In genomic region chr2:34773673-34774072, GRCm38 (mm10) we compare ENCODE assay signal across 8 mouse cellular contexts. TPM values are rescaled to one million over a fixed set of nuclear protein-coding genes. Genes with fewer than 3 reads are reported as not detected.
DNase-seq lines count a peak whose midpoint lies in the region; ATAC-seq lines count a peak whose summit lies in the region.
"Had no signal": no experiment of that assay in that cellular context is flagged by ENCODE, and none has a peak within 500 bp of the region (broad histone marks: within the 10 kb centered on the region; RNA-seq: fewer than 3 reads in every experiment).

No protein-coding gene starts in this region.

- H3K36me3 ChIP-seq in megakaryocyte, embryonic 14.5 days (replicated peaks; ENCODE audit: low read length) = peaks cover 74% of the 10 kb centered on the region
- H3K36me3 ChIP-seq in forebrain, embryonic 14.5 days (ENCODE audit: control insufficient read depth, insufficient read depth, low read length) = peaks cover 56% of the 10 kb centered on the region
- H3K36me3 ChIP-seq in liver, embryonic 13.5 days = peaks cover 63% of the 10 kb centered on the region

- H3K4me1 ChIP-seq in megakaryocyte, embryonic 14.5 days = peaks cover 51% of the 10 kb centered on the region
- peaks cover 48% of the 10 kb centered on the region for H3K4me1 ChIP-seq in forebrain, embryonic 14.5 days (ENCODE audit: control insufficient read depth, insufficient read depth, low read length)
- H3K4me1 ChIP-seq in liver, embryonic 13.5 days (replicated peaks) = peaks cover 62% of the 10 kb centered on the region

- H3K4me2 ChIP-seq in forebrain, embryonic 14.5 days (ENCODE audit: low read length) = peak overlapping the region; percentile 75
- peak overlapping the region; percentile 80 for H3K4me2 ChIP-seq in liver, embryonic 13.5 days

- H3K9ac ChIP-seq in forebrain, embryonic 14.5 days (ENCODE audit: low read length) = no peak overlapping the region
- H3K9ac ChIP-seq in liver, embryonic 13.5 days = peak overlapping the region; percentile 97

- H3K27me3 ChIP-seq in megakaryocyte, embryonic 14.5 days (replicated peaks) = no peaks in the 10 kb centered on the region
- no peaks in the 10 kb centered on the region for H3K27me3 ChIP-seq in forebrain, embryonic 14.5 days (replicated peaks; ENCODE audit: control insufficient read depth, insufficient read depth, low read length)
- H3K27me3 ChIP-seq in liver, embryonic 13.5 days = no peaks in the 10 kb centered on the region

- no peak for ATAC-seq in megakaryocyte, adult 5-6 weeks (ENCODE audit: poor library complexity, severe bottlenecking)
- ATAC-seq in forebrain, embryonic 14.5 days = no peak
- no peak for ATAC-seq in liver, embryonic 13.5 days (ENCODE audit: low read depth)

- peak overlapping the region; percentile 87 for H3K4me3 ChIP-seq in megakaryocyte, embryonic 14.5 days (replicated peaks)
- peak overlapping the region; percentile 87 for H3K4me3 ChIP-seq in forebrain, embryonic 14.5 days (ENCODE audit: low read depth, low read length)
- H3K4me3 ChIP-seq in liver, embryonic 13.5 days (replicated peaks) = peak overlapping the region; percentile 97

- no peaks in the 10 kb centered on the region for H3K9me3 ChIP-seq in megakaryocyte, embryonic 14.5 days
- H3K9me3 ChIP-seq in forebrain, embryonic 14.5 days (replicated peaks; ENCODE audit: control insufficient read depth, low read length) = no peaks in the 10 kb centered on the region
- no peaks in the 10 kb centered on the region for H3K9me3 ChIP-seq in liver, embryonic 13.5 days (replicated peaks)

- 92% methylated on average over 4 of the region's 4 CpGs for WGBS in forebrain, embryonic 14.5 days
- WGBS in liver, embryonic 13.5 days (ENCODE audit: insufficient replicate concordance) = 83% methylated on average over 4 of the region's 4 CpGs

- no peak overlapping the region for H3K27ac ChIP-seq in forebrain, embryonic 14.5 days (ENCODE audit: low read depth, low read length)
- H3K27ac ChIP-seq in liver, embryonic 13.5 days = peak overlapping the region; percentile 30; the same call in 1 of the 2 replicates

- no peak for DNase-seq in forebrain, embryonic 14.5 days (ENCODE audit: low spot score)
- DNase-seq in liver, embryonic 13.5 days = no peak
- DNase-seq in cerebellum, adult 9-11 months = no peak
- DNase-seq in frontal cortex, postnatal 14 days (ENCODE audit: low spot score in 2 of 2) = no peak
- DNase-seq in thymus, postnatal 0 days (ENCODE audit: low spot score) = no peak
- DNase-seq: retina, postnatal 1 day had no signal

RNA-seq across cellular contexts. Expression of gene Hspa5, which starts 1.9 kb away (rescaled TPM):
- 45.7 and 148 TPM in 2 replicates for polyA plus RNA-seq in megakaryocyte, embryonic 14.5 days (2012; ENCODE audit: insufficient read depth, low replicate concordance)
- total RNA-seq in megakaryocyte, adult 5-6 weeks (2015) = 189 and 204 TPM in 2 replicates
- total RNA-seq in megakaryocyte, adult 5-6 weeks (2017) = 538 and 554 TPM in 2 replicates
- 384 and 454 TPM in 2 replicates for polyA plus RNA-seq in forebrain, embryonic 14.5 days (2014; fragmentation: Nextera tagmentation; extraction: Ambion mirVana)
- polyA plus RNA-seq in liver, embryonic 13.5 days (2015; fragmentation: Nextera tagmentation; extraction: Ambion mirVana) = 533 and 680 TPM in 2 replicates
- 347 and 475 TPM in 2 replicates for polyA plus RNA-seq in thymus, postnatal 0 days (2015; fragmentation: Nextera tagmentation; extraction: Ambion mirVana)

RNA-seq across cellular contexts. Expression of gene Gapvd1, which starts 18.6 kb away (rescaled TPM):
- polyA plus RNA-seq in megakaryocyte, embryonic 14.5 days (2012; ENCODE audit: insufficient read depth, low replicate concordance) = 4.8 and 5.6 TPM in 2 replicates
- total RNA-seq in megakaryocyte, adult 5-6 weeks (2015) = 35.0 and 39.1 TPM in 2 replicates
- 58.9 and 59.3 TPM in 2 replicates for total RNA-seq in megakaryocyte, adult 5-6 weeks (2017)
- 100 and 105 TPM in 2 replicates for polyA plus RNA-seq in forebrain, embryonic 14.5 days (2014; fragmentation: Nextera tagmentation; extraction: Ambion mirVana)
- polyA plus RNA-seq in liver, embryonic 13.5 days (2015; fragmentation: Nextera tagmentation; extraction: Ambion mirVana) = 75.0 and 86.9 TPM in 2 replicates
- 64.4 and 79.7 TPM in 2 replicates for polyA plus RNA-seq in thymus, postnatal 0 days (2015; fragmentation: Nextera tagmentation; extraction: Ambion mirVana)

RNA-seq across cellular contexts. Expression of gene Rabepk, which starts 26.0 kb away (rescaled TPM):
- 4.8 and 9.0 TPM in 2 replicates for polyA plus RNA-seq in megakaryocyte, embryonic 14.5 days (2012; ENCODE audit: insufficient read depth, low replicate concordance)
- 6.7 and 11.4 TPM in 2 replicates for total RNA-seq in megakaryocyte, adult 5-6 weeks (2015)
- 18.5 and 22.8 TPM in 2 replicates for total RNA-seq in megakaryocyte, adult 5-6 weeks (2017)
- polyA plus RNA-seq in forebrain, embryonic 14.5 days (2014; fragmentation: Nextera tagmentation; extraction: Ambion mirVana) = 26.9 and 29.3 TPM in 2 replicates
- polyA plus RNA-seq in liver, embryonic 13.5 days (2015; fragmentation: Nextera tagmentation; extraction: Ambion mirVana) = 30.6 and 31.1 TPM in 2 replicates
- polyA plus RNA-seq in thymus, postnatal 0 days (2015; fragmentation: Nextera tagmentation; extraction: Ambion mirVana) = 35.1 and 37.3 TPM in 2 replicates

RNA-seq across cellular contexts. Expression of gene Fbxw2, which starts 52.4 kb away (rescaled TPM):
- polyA plus RNA-seq in megakaryocyte, embryonic 14.5 days (2012; ENCODE audit: insufficient read depth, low replicate concordance) = 2.7 and 16.3 TPM in 2 replicates
- 48.9 and 56.0 TPM in 2 replicates for total RNA-seq in megakaryocyte, adult 5-6 weeks (2015)
- 66.2 TPM in 2 replicates for total RNA-seq in megakaryocyte, adult 5-6 weeks (2017)
- 78.6 and 78.9 TPM in 2 replicates for polyA plus RNA-seq in forebrain, embryonic 14.5 days (2014; fragmentation: Nextera tagmentation; extraction: Ambion mirVana)
- polyA plus RNA-seq in liver, embryonic 13.5 days (2015; fragmentation: Nextera tagmentation; extraction: Ambion mirVana) = 57.7 and 61.5 TPM in 2 replicates
- 86.1 and 106 TPM in 2 replicates for polyA plus RNA-seq in thymus, postnatal 0 days (2015; fragmentation: Nextera tagmentation; extraction: Ambion mirVana)

RNA-seq across cellular contexts. Expression of gene Gm34653, which starts 59.1 kb away (rescaled TPM):
- polyA plus RNA-seq in megakaryocyte, embryonic 14.5 days (2012; ENCODE audit: insufficient read depth, low replicate concordance) = not detected in 2 replicates
- not detected in 2 replicates for total RNA-seq in megakaryocyte, adult 5-6 weeks (2015)
- total RNA-seq in megakaryocyte, adult 5-6 weeks (2017) = not detected in 2 replicates
- not detected in 2 replicates for polyA plus RNA-seq in forebrain, embryonic 14.5 days (2014; fragmentation: Nextera tagmentation; extraction: Ambion mirVana)
- 0.08 TPM in 1 of 2 replicates, not detected in the other for polyA plus RNA-seq in liver, embryonic 13.5 days (2015; fragmentation: Nextera tagmentation; extraction: Ambion mirVana)
- 0.08 TPM in 1 of 2 replicates, not detected in the other for polyA plus RNA-seq in thymus, postnatal 0 days (2015; fragmentation: Nextera tagmentation; extraction: Ambion mirVana)
